Mouse (Mus musculus): ENCODE data around the gene Arl8a.

Gene Arl8a

GRCm38 (mm10) chr1:135204196-135205126, 57.8 kb downstream of the Arl8a start:
- DNase-seq: peak; percentile 38

GRCm38 (mm10) chr1:135205257-135205656, 58.6 kb downstream of the Arl8a start:
- no peak for DNase-seq

Measured in lung, postnatal 10 days (tissue).